Mouse (Mus musculus): Measurements from ENCODE around the gene Eya2. TPM values are rescaled to one million over a fixed set of nuclear protein-coding genes. Genes with fewer than 3 reads are reported as not detected.

Eya2 gene
- polyA plus RNA-seq, 1 experiment, result 0.12 TPM

DNA sequence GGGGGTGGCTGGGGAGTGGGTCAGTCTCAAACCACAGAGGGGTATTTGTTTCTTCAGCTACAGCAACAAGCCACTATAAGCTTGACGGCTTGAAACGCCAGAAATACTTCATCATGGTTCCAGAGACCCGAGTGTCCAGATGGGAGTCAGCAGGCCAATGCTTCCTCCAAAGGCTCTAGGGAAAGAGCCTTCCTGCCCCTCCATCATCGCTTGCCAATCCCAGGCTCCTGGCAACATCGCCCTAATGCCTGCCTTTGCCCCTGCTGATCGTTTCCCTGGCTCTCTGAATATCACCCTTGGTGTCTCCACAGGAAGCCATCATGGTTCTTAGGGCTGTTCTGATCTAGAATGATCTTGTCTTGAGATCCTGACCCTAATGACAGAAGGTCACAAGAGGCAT is 33.0 kb upstream of the Eya2 start:
- Histone ChIP-seq H3ac (ENCODE audit: control insufficient read depth, insufficient read length) (no peak overlapping the region), H3K4me3 (no peak overlapping the region), H3K36me3 (ENCODE audit: control insufficient read depth, insufficient read depth) (no peaks in the 10 kb centered on the region), H3K27me3 (ENCODE audit: control insufficient read depth, insufficient read depth, insufficient read length) (no peaks in the 10 kb centered on the region), H3K4me2 (ENCODE audit: low read depth) (no peak overlapping the region), H3K79me2 (ENCODE audit: control insufficient read depth, insufficient read depth) (no peaks in the 10 kb centered on the region)
- TF ChIP-seq MAX (IDR thresholded peaks at IDR 0.05; ENCODE audit: low read depth) (no peak), MYOD1 (IDR thresholded peaks at IDR 0.05; ENCODE audit: control insufficient read depth in 1 of 3, insufficient read length in 2 of 3, low read depth in 2 of 3) (no peak)

DNA sequence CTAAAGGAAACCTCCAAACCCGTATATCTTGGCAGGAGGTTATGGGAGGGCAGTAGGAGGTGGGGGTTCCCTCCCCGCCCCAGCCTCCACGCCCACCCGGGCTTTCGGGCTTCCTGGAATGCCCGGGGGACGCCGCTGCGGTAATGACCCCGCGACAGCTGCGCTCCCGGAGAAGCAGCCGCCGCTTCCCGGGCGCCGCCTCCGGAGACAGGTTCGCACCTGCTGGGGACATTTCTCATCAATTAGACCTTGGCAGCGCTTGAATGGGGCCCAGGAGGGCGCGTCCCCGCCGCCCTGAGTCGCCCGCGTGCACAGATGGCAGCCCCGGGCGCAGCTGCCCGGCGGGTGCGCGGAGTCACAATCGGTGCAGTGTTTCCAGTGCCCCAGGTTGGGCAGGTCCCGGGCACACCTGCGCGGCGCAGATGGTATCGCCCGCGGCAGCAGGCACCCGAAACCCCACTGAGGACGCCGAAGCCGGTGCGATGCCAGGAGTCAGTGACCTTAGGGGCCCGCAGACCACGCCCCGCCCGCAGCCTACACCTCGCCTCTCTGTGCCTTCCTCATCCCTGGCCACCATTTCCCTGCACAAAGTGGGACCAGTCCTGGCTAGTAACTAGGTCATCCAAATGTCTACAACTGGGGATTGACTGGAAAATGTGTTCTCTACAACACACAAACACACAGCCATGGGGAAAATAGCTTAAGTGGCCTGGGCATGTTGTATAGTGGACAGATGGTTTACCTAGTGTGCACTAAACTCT is 31.4 kb upstream of the Eya2 start:
- TF ChIP-seq POLR2A (IDR thresholded peaks at IDR 0.05; ENCODE audit: insufficient read length, low read depth), result no peak
- TF ChIP-seq MAX (IDR thresholded peaks at IDR 0.05; ENCODE audit: low read depth), result no peak
- peak; percentile 19 to 98 (median 96) for TF ChIP-seq MYOG (IDR thresholded peaks at IDR 0.05; ENCODE audit: control insufficient read depth in 1 of 3, insufficient read depth in 1 of 3, insufficient read length in 2 of 3, low read depth in 2 of 3)
- peak in 2 of 3 experiments; percentile 86 for TF ChIP-seq MYOD1 (IDR thresholded peaks at IDR 0.05; ENCODE audit: control insufficient read depth in 1 of 3, insufficient read length in 2 of 3, low read depth in 2 of 3)
- peak; percentile 72 for TF ChIP-seq TCF3 (IDR thresholded peaks at IDR 0.05; ENCODE audit: insufficient read length, low read depth)
- peak; percentile 72 for TF ChIP-seq TCF12 (IDR thresholded peaks at IDR 0.05; ENCODE audit: insufficient read depth, poor library complexity, severe bottlenecking)
- Histone ChIP-seq H3K4me3 (no peak overlapping the region), H3K79me2 (ENCODE audit: control insufficient read depth, insufficient read depth) (no peaks in the 10 kb centered on the region), H3ac (ENCODE audit: control insufficient read depth, insufficient read length) (no peak overlapping the region), H3K27me3 (ENCODE audit: control insufficient read depth, insufficient read depth, insufficient read length) (no peaks in the 10 kb centered on the region), H3K36me3 (ENCODE audit: control insufficient read depth, insufficient read depth) (no peaks in the 10 kb centered on the region), H3K4me2 (ENCODE audit: low read depth) (peak overlapping the region; percentile 61)

DNA sequence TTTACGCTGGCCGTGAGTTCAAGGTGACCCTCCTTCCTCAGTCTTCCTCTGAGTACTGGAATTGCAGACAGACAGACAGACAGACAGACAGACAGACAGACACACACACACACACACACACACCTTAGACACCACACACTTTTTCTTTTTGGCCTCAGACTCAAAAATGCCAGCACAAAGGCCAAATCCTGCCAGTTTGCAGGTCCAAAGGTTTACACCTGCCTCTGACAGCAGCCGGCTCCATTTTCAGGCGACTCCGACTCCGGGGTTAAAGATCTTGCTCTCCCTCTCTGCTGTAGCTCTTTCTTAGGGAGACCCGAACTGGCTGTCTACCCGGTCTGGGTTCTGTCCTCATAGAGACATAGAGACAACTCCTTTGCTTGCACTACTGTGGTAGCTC is 30.7 kb upstream of the Eya2 start:
- H3K4me3 ChIP-seq, result no peak overlapping the region
- TF ChIP-seq USF1 (IDR thresholded peaks at IDR 0.05; ENCODE audit: low read depth), result no peak
- no peak for TF ChIP-seq CEBPB (IDR thresholded peaks at IDR 0.05; ENCODE audit: insufficient read depth, poor library complexity, severe bottlenecking)
- TF ChIP-seq REST (IDR thresholded peaks at IDR 0.05; ENCODE audit: insufficient read depth, insufficient read length), result no peak
- no peak for TF ChIP-seq POLR2A (IDR thresholded peaks at IDR 0.05; ENCODE audit: insufficient read length, low read depth)
- no peak for TF ChIP-seq MYOG (IDR thresholded peaks at IDR 0.05; ENCODE audit: control insufficient read depth in 1 of 3, insufficient read depth in 1 of 3, insufficient read length in 2 of 3, low read depth in 2 of 3)
- no peak for TF ChIP-seq SRF (IDR thresholded peaks at IDR 0.05; ENCODE audit: control insufficient read depth, insufficient read length, low read depth)
- no peak for TF ChIP-seq MYOD1 (IDR thresholded peaks at IDR 0.05; ENCODE audit: control insufficient read depth in 1 of 3, insufficient read length in 2 of 3, low read depth in 2 of 3)
- no peaks in the 10 kb centered on the region for H3K79me2 ChIP-seq (ENCODE audit: control insufficient read depth, insufficient read depth)
- H3K27me3 ChIP-seq (ENCODE audit: control insufficient read depth, insufficient read depth, insufficient read length), result no peaks in the 10 kb centered on the region
- H3ac ChIP-seq (ENCODE audit: control insufficient read depth, insufficient read length), result no peak overlapping the region
- H3K4me2 ChIP-seq (ENCODE audit: low read depth), result peak overlapping the region; percentile 61
- H3K36me3 ChIP-seq (ENCODE audit: control insufficient read depth, insufficient read depth), result no peaks in the 10 kb centered on the region

DNA sequence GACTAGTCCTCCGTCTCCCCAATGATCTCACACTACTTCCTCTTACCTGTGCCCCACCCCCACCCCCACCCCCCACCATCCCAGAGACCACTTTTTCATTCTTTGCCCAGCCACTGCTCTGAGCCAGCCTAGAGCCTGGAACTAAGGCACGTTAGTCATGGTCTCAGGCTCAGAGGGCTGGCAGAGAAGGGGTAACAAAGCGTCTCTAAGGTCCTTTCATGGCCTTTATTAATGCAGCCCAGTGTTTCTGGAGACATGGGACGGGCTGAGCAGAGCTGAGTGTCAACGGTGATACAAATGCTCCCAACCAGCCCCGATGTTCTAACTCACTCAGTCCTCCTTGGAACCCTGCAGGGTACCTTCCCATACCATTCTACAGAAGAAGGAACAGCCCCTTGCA is 30.2 kb upstream of the Eya2 start:
- H3K27me3 ChIP-seq (ENCODE audit: control insufficient read depth, insufficient read depth, insufficient read length), result no peaks in the 10 kb centered on the region
- no peaks in the 10 kb centered on the region for H3K79me2 ChIP-seq (ENCODE audit: control insufficient read depth, insufficient read depth)
- no peaks in the 10 kb centered on the region for H3K36me3 ChIP-seq (ENCODE audit: control insufficient read depth, insufficient read depth)
- TF ChIP-seq REST (IDR thresholded peaks at IDR 0.05; ENCODE audit: insufficient read depth, insufficient read length) (no peak), POLR2AphosphoS2 (IDR thresholded peaks at IDR 0.05; ENCODE audit: insufficient read length, low read depth) (no peak), MYOD1 (IDR thresholded peaks at IDR 0.05; ENCODE audit: control insufficient read depth in 1 of 3, insufficient read length in 2 of 3, low read depth in 2 of 3) (no peak), TCF3 (IDR thresholded peaks at IDR 0.05; ENCODE audit: insufficient read length, low read depth) (no peak), USF1 (IDR thresholded peaks at IDR 0.05; ENCODE audit: low read depth) (no peak), CEBPB (IDR thresholded peaks at IDR 0.05; ENCODE audit: insufficient read depth, poor library complexity, severe bottlenecking) (no peak), E2F4 (IDR thresholded peaks at IDR 0.05; ENCODE audit: insufficient read depth) (no peak), SRF (IDR thresholded peaks at IDR 0.05; ENCODE audit: control insufficient read depth, insufficient read length, low read depth) (no peak), TCF12 (IDR thresholded peaks at IDR 0.05; ENCODE audit: insufficient read depth, poor library complexity, severe bottlenecking) (no peak), MYOG (IDR thresholded peaks at IDR 0.05; ENCODE audit: control insufficient read depth in 1 of 3, insufficient read depth in 1 of 3, insufficient read length in 2 of 3, low read depth in 2 of 3) (no peak), MAX (IDR thresholded peaks at IDR 0.05; ENCODE audit: low read depth) (no peak), POLR2A (IDR thresholded peaks at IDR 0.05; ENCODE audit: insufficient read length, low read depth) (no peak)
- no peak overlapping the region for H3ac ChIP-seq (ENCODE audit: control insufficient read depth, insufficient read length)
- H3K4me2 ChIP-seq (ENCODE audit: low read depth), result no peak overlapping the region
- H3K4me3 ChIP-seq, result no peak overlapping the region

DNA sequence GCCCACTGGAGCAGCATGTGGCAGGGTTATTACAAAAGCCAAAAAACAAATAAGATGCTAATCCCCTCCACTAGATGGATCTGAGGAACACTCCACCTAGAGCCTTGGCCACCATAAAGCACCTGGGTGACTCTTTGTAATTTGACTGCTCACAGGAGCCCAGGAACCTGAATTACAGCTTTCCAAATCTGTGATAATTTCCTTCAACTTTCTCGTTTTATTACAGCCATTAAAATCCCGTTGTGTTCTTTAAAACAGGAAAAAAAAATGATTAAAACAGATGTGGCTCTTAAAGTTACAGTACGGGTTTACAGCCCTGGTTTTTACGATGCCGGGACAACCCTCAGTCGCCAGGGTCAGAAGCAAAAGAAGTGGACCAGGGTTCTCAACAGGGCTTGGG is 27.9 kb upstream of the Eya2 start:
- H3K79me2 ChIP-seq (ENCODE audit: control insufficient read depth, insufficient read depth), result no peaks in the 10 kb centered on the region
- no peaks in the 10 kb centered on the region for H3K27me3 ChIP-seq (ENCODE audit: control insufficient read depth, insufficient read depth, insufficient read length)
- H3K4me3 ChIP-seq, result no peak overlapping the region
- no peaks in the 10 kb centered on the region for H3K36me3 ChIP-seq (ENCODE audit: control insufficient read depth, insufficient read depth)
- no peak overlapping the region for H3ac ChIP-seq (ENCODE audit: control insufficient read depth, insufficient read length)
- H3K4me2 ChIP-seq (ENCODE audit: low read depth), result no peak overlapping the region
- no peak for TF ChIP-seq REST (IDR thresholded peaks at IDR 0.05; ENCODE audit: insufficient read depth, insufficient read length)
- no peak for TF ChIP-seq USF1 (IDR thresholded peaks at IDR 0.05; ENCODE audit: low read depth)
- no peak for TF ChIP-seq E2F4 (IDR thresholded peaks at IDR 0.05; ENCODE audit: insufficient read depth)
- no peak for TF ChIP-seq MYOD1 (IDR thresholded peaks at IDR 0.05; ENCODE audit: control insufficient read depth in 1 of 3, insufficient read length in 2 of 3, low read depth in 2 of 3)
- TF ChIP-seq SRF (IDR thresholded peaks at IDR 0.05; ENCODE audit: control insufficient read depth, insufficient read length, low read depth), result no peak
- TF ChIP-seq TCF12 (IDR thresholded peaks at IDR 0.05; ENCODE audit: insufficient read depth, poor library complexity, severe bottlenecking), result no peak
